Mouse (Mus musculus): ENCODE results near the gene Shc4. TPM values are rescaled to one million over a fixed set of nuclear protein-coding genes. Genes with fewer than 3 reads are reported as not detected.

The Shc4 gene
- total RNA-seq, 2 experiments from 2014 or later: 4.6 to 5.5 TPM

DNA sequence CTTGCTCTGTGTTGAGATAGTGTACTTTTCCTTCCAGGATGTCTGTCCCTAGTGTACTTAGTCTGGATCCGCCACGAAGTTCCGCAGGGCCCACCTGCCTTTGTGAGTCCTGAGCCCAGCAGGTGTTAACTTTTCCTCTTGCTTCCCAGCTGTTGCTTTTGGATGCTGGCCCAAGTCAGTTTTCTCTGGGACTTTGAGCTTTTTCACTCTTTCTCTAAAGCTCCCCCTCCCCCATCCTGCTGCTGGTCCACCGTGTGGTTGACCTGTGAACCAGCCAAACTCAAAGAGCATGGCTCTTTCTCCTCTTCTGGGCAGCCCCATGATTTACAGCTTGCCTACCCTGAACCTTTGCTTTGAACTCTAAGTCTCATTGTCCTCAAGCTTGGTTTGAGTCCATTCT lies 97.4 kb downstream of the Shc4 start:
- TF ChIP-seq CTCF (IDR thresholded peaks at IDR 0.05): no peak
- intact Hi-C loops (cut with DNase I): no loop called here
- DNase-seq (ENCODE audit: extremely low spot score in 1 of 2, low spot score in 2 of 2): no peak

DNA sequence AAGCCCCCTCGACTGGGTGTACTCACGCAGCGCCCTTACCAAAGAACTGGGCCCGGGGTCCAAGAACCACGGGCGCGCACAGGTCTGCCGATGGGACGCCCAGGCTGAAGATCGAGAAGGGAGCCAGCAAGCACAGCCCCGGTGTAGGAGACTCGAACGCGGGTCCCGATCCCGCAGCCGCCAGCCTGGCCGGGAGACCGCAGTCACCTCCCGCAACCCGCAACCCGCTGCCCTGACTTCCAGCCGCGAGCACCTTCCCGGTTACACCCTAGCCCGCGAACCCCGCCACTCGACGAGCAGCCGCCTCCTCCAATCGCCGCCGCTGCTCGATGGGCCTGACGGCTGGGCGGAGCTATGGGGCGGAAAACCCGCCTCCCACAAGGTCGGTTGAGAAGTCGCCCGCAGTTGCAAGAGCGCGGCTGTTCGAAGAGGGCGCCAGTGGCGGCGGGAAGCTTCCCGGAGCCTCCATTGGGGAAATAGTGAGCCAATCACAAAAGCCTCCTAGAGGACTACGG lies 99.1 kb downstream of the Shc4 start, which contains the start of gene Cep152:
Gene Cep152 (minus strand): TSS at position 277 of the 515 bp plus-strand sequence.
- Histone ChIP-seq H3K4me3 (peak within 1 kb of the TSS; percentile 87), H3K27ac (peak within 1 kb of the TSS; percentile 52; the same call in 1 of the 2 replicates)
- intact Hi-C loops (cut with DNase I): no loop called here
- peak; percentile 57 for TF ChIP-seq CTCF (IDR thresholded peaks at IDR 0.05)
- peak; percentile 97 for DNase-seq (ENCODE audit: extremely low spot score in 1 of 2, low spot score in 2 of 2)

More for the DNA sequence above, 97.4 kb downstream of the Shc4 start:
- no peak overlapping the region for H3K27ac ChIP-seq
- no peak overlapping the region for H3K4me3 ChIP-seq

DNA sequence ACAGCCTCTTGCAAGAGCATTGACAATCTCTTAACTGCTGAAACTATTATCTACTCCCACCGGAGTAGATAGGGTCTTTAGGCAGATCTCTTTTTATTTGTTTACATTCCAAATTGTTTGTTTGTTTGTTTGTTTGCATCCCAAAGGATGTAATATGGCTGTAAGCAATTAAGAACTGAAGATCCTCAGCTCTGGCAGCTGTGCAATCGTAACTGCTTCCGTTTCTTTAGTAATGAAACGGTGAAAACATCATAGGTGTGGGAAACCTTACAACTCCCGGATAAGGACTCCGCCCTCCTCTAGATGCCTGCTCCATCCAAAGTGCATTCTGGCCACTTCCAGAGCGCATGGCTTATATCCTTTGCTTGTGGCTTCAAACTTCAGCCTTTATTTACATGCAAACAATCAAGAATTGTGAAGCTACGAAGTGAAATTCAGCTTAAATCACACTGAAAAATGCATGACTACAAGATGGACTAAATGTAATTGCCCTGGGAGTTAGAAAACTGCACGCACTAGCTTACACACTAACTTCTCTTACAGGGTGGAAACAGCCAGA lies 99.7 kb downstream of the Shc4 start:
- no peak for DNase-seq (ENCODE audit: extremely low spot score in 1 of 2, low spot score in 2 of 2)
- TF ChIP-seq CTCF (IDR thresholded peaks at IDR 0.05): no peak
- no peak overlapping the region for H3K27ac ChIP-seq
- intact Hi-C loops (cut with DNase I): no loop called here
- peak overlapping the region; percentile 87 for H3K4me3 ChIP-seq

DNA sequence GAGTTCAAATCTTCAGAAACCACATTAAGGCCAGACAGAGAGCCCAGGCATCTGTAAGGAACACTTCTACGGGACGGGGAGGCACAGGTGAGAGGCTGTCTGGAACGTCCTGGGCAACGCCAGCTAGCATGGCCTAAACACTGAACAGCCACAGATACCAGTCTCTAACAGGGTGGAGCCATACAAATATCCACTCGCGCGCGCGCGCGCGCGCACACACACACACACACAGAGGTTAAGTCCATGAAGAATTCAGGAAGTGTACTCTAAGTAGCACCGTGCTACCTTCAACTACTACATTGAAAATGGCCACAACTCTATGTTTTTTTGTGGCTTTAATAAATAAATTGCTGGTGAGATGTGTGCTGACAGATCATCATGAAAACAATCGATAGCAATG lies 100.7 kb downstream of the Shc4 start:
- intact Hi-C loops (cut with DNase I): no loop called here
- no peak overlapping the region for H3K4me3 ChIP-seq
- no peak for DNase-seq (ENCODE audit: extremely low spot score in 1 of 2, low spot score in 2 of 2)
- no peak for TF ChIP-seq CTCF (IDR thresholded peaks at IDR 0.05)
- H3K27ac ChIP-seq: no peak overlapping the region

DNA sequence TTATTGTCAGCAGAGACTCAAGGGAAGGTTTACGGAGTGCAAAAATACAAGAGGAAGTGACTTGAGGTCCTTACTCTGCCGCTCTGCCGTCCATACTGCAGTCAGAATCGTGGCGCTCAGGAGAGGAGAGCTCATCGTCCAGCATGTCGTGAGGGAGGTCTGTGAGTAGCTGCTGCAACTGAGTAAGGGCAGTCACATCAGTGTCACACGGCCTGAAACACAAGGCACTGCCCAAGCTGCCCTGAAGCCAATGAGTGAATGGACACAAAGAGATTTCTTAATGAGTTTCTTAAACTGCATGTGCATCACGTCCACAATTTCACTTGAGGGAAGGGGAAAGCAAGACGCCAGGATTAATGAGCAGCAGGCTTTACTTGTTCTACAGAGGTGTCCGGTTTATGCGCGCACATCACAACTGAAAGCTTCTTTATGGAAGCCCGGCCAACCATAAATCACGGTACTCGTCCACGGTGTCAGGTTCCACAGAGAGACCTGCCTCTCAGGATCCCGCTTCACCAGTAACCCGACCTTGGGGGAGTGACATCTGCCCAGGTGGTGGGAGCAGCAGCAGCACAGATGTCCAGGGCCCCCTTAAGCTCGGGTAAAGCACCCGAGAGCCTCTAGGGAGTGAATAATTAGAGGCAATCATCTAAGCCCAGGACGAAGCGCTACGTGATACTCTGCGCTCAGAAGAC lies 103.6 kb downstream of the Shc4 start:
- no peak overlapping the region for H3K4me3 ChIP-seq
- no peak for TF ChIP-seq CTCF (IDR thresholded peaks at IDR 0.05)
- intact Hi-C loops (cut with DNase I): no loop called here
- no peak for DNase-seq (ENCODE audit: extremely low spot score in 1 of 2, low spot score in 2 of 2)
- H3K27ac ChIP-seq: no peak overlapping the region

DNA sequence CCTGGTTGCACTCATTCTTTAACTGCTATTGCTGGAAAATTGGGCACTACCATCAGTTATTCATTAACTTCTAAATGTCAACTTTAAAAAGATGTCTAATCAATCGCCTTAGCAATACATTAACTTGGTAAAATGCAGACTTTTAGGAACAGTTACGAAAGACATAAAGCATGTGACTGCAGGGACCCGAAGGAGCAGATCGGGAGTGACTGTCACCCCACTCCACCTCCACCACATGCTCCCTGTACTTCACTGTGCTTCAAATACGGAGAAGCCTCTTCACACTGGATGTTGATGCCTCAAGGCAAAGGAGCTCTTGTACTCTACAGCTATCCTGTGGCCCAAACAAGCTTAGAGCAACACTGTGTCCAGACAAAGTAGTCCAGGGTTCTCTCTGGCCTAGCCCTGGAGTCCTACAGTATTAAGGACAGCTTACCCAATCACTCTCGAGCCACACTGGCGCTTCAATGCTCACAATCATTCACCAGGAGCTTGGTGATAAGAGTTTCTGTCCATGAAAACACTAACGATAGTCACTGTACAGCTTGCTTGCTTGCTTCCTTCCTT lies 108.0 kb downstream of the Shc4 start:
- TF ChIP-seq CTCF (IDR thresholded peaks at IDR 0.05): no peak
- no peak overlapping the region for H3K27ac ChIP-seq
- intact Hi-C loops (cut with DNase I): no loop called here
- DNase-seq (ENCODE audit: extremely low spot score in 1 of 2, low spot score in 2 of 2): no peak
- no peak overlapping the region for H3K4me3 ChIP-seq

DNA sequence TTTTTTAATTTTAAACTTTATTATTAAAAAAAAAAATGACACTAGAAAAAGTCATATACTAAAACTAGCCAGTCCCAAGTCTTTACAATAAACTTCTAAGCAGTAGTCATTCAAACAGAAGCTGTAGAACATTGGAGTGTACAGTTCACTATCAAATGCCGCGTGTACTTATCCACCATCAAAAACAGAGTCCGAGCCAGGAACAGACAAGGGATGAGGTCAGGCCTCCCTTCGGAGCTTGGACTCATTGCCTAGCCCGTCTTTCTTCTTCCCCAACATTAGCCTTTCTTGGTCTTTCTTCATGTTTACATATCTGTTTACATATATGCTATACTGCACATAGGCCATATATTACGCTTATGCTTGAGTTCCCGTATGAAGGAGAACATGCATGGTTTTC lies 108.5 kb downstream of the Shc4 start:
- H3K27ac ChIP-seq: no peak overlapping the region
- DNase-seq (ENCODE audit: extremely low spot score in 1 of 2, low spot score in 2 of 2): no peak
- intact Hi-C loops (cut with DNase I): no loop called here
- no peak for TF ChIP-seq CTCF (IDR thresholded peaks at IDR 0.05)
- H3K4me3 ChIP-seq: no peak overlapping the region

DNA sequence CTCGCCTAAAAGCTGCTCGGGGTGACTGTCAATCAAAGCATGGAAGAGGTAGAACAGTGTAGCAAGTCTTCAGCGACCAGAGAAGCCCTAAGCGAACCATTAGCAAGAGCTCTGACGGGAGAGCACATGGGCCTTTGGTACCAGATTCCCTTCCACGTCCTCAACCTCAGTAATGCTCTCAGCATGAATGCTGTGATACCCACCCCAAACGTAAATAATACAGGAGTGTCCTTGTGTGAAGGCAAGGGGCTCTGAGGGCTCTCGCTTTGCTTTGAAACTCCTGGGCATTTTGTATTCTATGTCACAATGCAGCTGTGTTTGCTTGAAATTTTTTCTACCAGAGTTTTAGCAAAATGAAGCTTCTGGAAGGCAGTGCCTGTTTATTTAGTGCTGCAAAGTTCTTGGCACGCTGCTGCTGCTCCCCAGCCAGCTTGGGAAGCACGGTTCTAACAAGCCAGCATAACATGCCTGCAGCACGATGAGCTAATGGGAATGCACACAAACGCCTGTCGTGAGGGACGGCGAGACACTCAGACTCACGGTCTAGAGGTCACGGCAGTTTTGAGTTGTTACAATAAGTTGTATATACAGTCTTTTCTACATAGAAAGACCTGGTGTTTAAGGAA lies 117.6 kb downstream of the Shc4 start:
- H3K4me3 ChIP-seq: no peak overlapping the region
- intact Hi-C loops (cut with DNase I): no loop called here
- no peak for DNase-seq (ENCODE audit: extremely low spot score in 1 of 2, low spot score in 2 of 2)
- no peak for TF ChIP-seq CTCF (IDR thresholded peaks at IDR 0.05)
- no peak overlapping the region for H3K27ac ChIP-seq

DNA sequence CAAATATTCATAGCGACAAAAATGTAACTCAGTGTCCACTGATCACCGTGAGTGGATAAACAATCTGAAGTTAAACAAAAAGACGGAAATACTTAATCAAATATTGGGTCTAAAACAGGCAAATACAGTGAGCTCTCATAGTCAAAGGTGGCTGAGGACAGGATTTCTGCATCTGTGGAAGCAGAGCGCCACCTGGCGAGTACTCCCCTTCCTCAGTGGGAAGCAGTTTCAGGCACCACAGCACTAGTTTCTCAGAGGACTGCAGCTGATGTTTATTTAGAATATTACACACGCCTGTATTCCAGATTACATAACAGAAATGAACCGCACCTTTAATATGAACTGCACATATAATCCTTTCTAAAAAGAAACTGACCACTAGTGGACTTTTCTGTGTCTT lies 119.3 kb downstream of the Shc4 start:
- peak; percentile 73 for TF ChIP-seq CTCF (IDR thresholded peaks at IDR 0.05)
- H3K4me3 ChIP-seq: no peak overlapping the region
- intact Hi-C loops (cut with DNase I): loop anchor here (2.0 to 5.0 kb wide), 3 partner anchors 97 to 342 kb away; partner anchors contain the start of genes Fbn1 and Gm9913
- no peak overlapping the region for H3K27ac ChIP-seq
- DNase-seq (ENCODE audit: extremely low spot score in 1 of 2, low spot score in 2 of 2): peak; percentile 45 to 50

DNA sequence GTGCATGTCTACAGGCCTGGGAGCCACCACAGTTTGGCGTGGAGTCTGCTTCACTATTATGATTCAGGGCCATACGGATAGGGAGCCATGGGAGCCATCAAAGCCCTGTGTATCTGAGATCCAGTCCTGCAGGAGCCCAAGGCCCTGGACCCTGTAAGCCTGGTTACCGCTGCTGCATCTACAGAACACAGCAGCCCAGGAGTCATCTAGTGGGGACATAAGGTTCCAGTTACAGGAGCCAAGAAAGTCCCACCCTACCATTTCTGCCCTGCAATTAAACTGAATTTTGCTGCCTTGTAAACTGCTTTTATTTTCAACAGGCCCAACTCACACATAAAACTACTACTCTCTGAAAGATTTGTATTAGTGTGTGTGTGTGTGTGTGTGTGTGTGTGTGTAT lies 121.0 kb downstream of the Shc4 start:
- no peak for TF ChIP-seq CTCF (IDR thresholded peaks at IDR 0.05)
- Histone ChIP-seq H3K4me3 (no peak overlapping the region), H3K27ac (no peak overlapping the region)
- intact Hi-C loops (cut with DNase I): loop anchor here (5.0 kb wide), 2 partner anchors 96 to 271 kb away; partner anchors contain the start of genes Fbn1 and Gm9913
- DNase-seq (ENCODE audit: extremely low spot score in 1 of 2, low spot score in 2 of 2): no peak

DNA sequence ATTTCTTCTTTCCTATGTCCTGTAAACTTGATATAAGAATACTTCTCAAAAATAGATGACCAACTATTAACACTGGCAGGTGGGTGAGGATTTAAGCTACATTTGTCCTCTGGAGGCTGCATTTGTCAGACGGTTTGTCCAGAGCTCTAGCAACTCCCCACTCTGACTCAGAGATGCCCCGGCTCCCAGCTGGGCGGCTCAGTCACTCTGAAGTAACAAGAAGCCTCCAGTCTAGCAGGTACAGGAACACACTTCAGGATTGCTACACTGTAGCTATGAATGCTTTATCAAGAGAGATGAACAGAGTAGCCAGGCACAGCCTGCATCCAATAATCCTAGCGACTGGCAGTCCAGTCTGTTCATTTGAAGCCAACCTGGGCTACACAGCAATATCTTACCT lies 125.0 kb downstream of the Shc4 start:
- intact Hi-C loops (cut with DNase I): no loop called here
- H3K4me3 ChIP-seq: no peak overlapping the region
- DNase-seq (ENCODE audit: extremely low spot score in 1 of 2, low spot score in 2 of 2): no peak
- no peak for TF ChIP-seq CTCF (IDR thresholded peaks at IDR 0.05)
- no peak overlapping the region for H3K27ac ChIP-seq

DNA sequence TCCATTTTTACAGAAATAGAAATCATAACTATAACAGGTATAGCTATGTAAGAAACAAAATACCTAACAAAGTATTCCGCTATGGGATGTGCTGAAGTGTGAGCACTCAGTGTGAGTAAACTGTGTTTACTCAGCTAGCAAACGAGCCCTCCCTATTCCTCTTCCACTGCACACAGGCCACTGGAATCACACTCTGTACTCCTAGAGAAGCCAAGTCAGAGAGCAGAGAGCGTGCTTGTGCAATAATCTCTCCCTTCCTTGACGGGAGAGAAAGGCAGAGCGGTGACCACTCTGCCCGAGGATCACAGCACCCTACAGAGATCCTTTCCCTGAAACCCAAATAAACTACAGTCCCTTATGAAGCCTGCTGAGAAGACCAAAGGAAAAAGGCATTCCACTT lies 125.7 kb downstream of the Shc4 start:
- DNase-seq (ENCODE audit: extremely low spot score in 1 of 2, low spot score in 2 of 2): no peak
- intact Hi-C loops (cut with DNase I): no loop called here
- no peak for TF ChIP-seq CTCF (IDR thresholded peaks at IDR 0.05)
- H3K27ac ChIP-seq: no peak overlapping the region
- no peak overlapping the region for H3K4me3 ChIP-seq

Data from left cerebral cortex, adult 2 months (tissue).